Comparison of ENCODE assay signal across 8 mouse cellular contexts in genomic region chr9:15279649-15280490, GRCm38 (mm10). TPM values are rescaled to one million over a fixed set of nuclear protein-coding genes. Genes with fewer than 3 reads are reported as not detected.
DNase-seq lines count a peak whose midpoint lies in the region; ATAC-seq and TF ChIP-seq lines count a peak whose summit lies in the region.

Gene Med17 (minus strand): TSS chr9:15279931.

- H3K36me3 ChIP-seq in G1E (replicated peaks) = peaks cover 40% of the 10 kb centered on the region
- peaks cover 10% of the 10 kb centered on the region for H3K36me3 ChIP-seq in forebrain, embryonic 16.5 days (ENCODE audit: control insufficient read depth, insufficient read depth)
- peaks cover 22% of the 10 kb centered on the region for H3K36me3 ChIP-seq in lung, embryonic 14.5 days (ENCODE audit: insufficient read depth)
- H3K36me3 ChIP-seq in thymus, adult 2 months (ENCODE audit: control insufficient read depth, insufficient read depth, low read length) = peaks cover 13% of the 10 kb centered on the region

- peak within 1 kb of the TSS; percentile 83 for H3K4me2 ChIP-seq in forebrain, embryonic 16.5 days (ENCODE audit: low read length)
- peak within 1 kb of the TSS; percentile 78 for H3K4me2 ChIP-seq in lung, embryonic 14.5 days

- H3K4me1 ChIP-seq in G1E (ENCODE audit: insufficient read depth, low read depth, low read length) = peaks cover 35% of the 10 kb centered on the region
- H3K4me1 ChIP-seq in forebrain, embryonic 16.5 days (replicated peaks; ENCODE audit: control insufficient read depth, insufficient read depth, low read length) = peaks cover 20% of the 10 kb centered on the region
- H3K4me1 ChIP-seq in lung, embryonic 14.5 days (ENCODE audit: insufficient read depth) = peaks cover 9% of the 10 kb centered on the region
- H3K4me1 ChIP-seq in olfactory bulb, adult 2 months (ENCODE audit: control insufficient read depth, insufficient read depth, low read length) = no peaks in the 10 kb centered on the region
- peaks cover 5% of the 10 kb centered on the region for H3K4me1 ChIP-seq in thymus, adult 2 months (replicated peaks; ENCODE audit: control insufficient read depth, insufficient read depth, low read length)

- H3K27me3 ChIP-seq in G1E (ENCODE audit: insufficient read depth, low read length) = no peaks in the 10 kb centered on the region
- H3K27me3 ChIP-seq in forebrain, embryonic 16.5 days (replicated peaks; ENCODE audit: control insufficient read depth, insufficient read depth, low read length) = no peaks in the 10 kb centered on the region
- no peaks in the 10 kb centered on the region for H3K27me3 ChIP-seq in lung, embryonic 14.5 days (ENCODE audit: insufficient read depth, low read length)
- no peaks in the 10 kb centered on the region for H3K27me3 ChIP-seq in thymus, adult 2 months (ENCODE audit: control insufficient read depth, insufficient read depth, low read length)

- 1% methylated on average over 56 of the region's 57 CpGs for WGBS in forebrain, embryonic 16.5 days
- WGBS in lung, embryonic 14.5 days = under 1% methylated on average over 57 of the region's 57 CpGs
- 1% methylated on average over 57 of the region's 57 CpGs for WGBS in olfactory bulb, adult 2 months
- under 1% methylated on average over 57 of the region's 57 CpGs for WGBS in thymus, adult 2 months

- H3K27ac ChIP-seq in forebrain, embryonic 16.5 days (ENCODE audit: low read length) = peak within 1 kb of the TSS; percentile 86
- H3K27ac ChIP-seq in layer of hippocampus, adult 2 months = peak within 1 kb of the TSS; percentile 93
- peak within 1 kb of the TSS; percentile 79 for H3K27ac ChIP-seq in lung, embryonic 14.5 days (ENCODE audit: low read depth)
- peak within 1 kb of the TSS; percentile 63; the same call in 1 of the 2 replicates for H3K27ac ChIP-seq in olfactory bulb, adult 2 months (ENCODE audit: insufficient read depth, low read depth, low read length)
- peak within 1 kb of the TSS; percentile 8; the same call in 1 of the 2 replicates for H3K27ac ChIP-seq in thymus, adult 2 months (ENCODE audit: control insufficient read depth, insufficient read depth, low read length)

- intact Hi-C loops in heart, postnatal 36 days (cut with DNase I) = loop anchor here (1.0 to 10.0 kb wide), 2 partner anchors 26 to 245 kb away; partner anchors contain the start of genes 4931406C07Rik and Taf1d

- peak within 1 kb of the TSS; percentile 77 for H3K9ac ChIP-seq in forebrain, embryonic 16.5 days (replicated peaks; ENCODE audit: low read depth, low read length)
- peak within 1 kb of the TSS; percentile 85 for H3K9ac ChIP-seq in lung, embryonic 14.5 days

- no peak for TF ChIP-seq CTCF in G1E (IDR thresholded peaks at IDR 0.05; ENCODE audit: low read depth, low read length)
- peak; percentile 18 for TF ChIP-seq CTCF in layer of hippocampus, adult 2 months (conservative IDR thresholded peaks at IDR 0.05)
- no peak for TF ChIP-seq CTCF in lung, embryonic 14.5 days (IDR thresholded peaks at IDR 0.05; ENCODE audit: low read depth)
- TF ChIP-seq CTCF in olfactory bulb, adult 2 months (IDR thresholded peaks at IDR 0.05; ENCODE audit: insufficient read depth, low read depth, low read length) = no peak
- TF ChIP-seq CTCF in thymus, adult 2 months (IDR thresholded peaks at IDR 0.05; ENCODE audit: borderline replicate concordance, control insufficient read depth, extremely low read depth, insufficient read depth, low read length, poor library complexity) = peak; percentile 51; the same call in 1 of the 2 replicates

- peak; percentile 87 for DNase-seq in G1E (ENCODE audit: low spot score)
- DNase-seq in cerebellum, adult 18-20 months = peak; percentile 94 to 96
- peak; percentile 92 to 93 for DNase-seq in heart, postnatal 36 days
- peak; percentile 93 to 95 for DNase-seq in layer of hippocampus, adult 2 months (ENCODE audit: low spot score in 2 of 2)
- peak; percentile 98 for DNase-seq in lung, embryonic 14.5 days
- DNase-seq in thymus, adult 2 months = peak; percentile 92

- H3K4me3 ChIP-seq in G1E (ENCODE audit: low read depth, low read length) = peak within 1 kb of the TSS; percentile 84
- peak within 1 kb of the TSS; percentile 63 for H3K4me3 ChIP-seq in forebrain, embryonic 16.5 days (replicated peaks; ENCODE audit: low read length)
- peak within 1 kb of the TSS; percentile 99 for H3K4me3 ChIP-seq in layer of hippocampus, adult 2 months
- H3K4me3 ChIP-seq in lung, embryonic 14.5 days (ENCODE audit: low read depth, low read length) = peak within 1 kb of the TSS; percentile 88
- peak within 1 kb of the TSS; percentile 86 for H3K4me3 ChIP-seq in olfactory bulb, adult 2 months (ENCODE audit: insufficient read depth, low read depth, low read length)
- peak within 1 kb of the TSS; percentile 71 for H3K4me3 ChIP-seq in thymus, adult 2 months (ENCODE audit: control insufficient read depth, insufficient read depth, low read length)

- peak; percentile 87 for TF ChIP-seq POLR2A in olfactory bulb, adult 2 months (IDR thresholded peaks at IDR 0.05; ENCODE audit: insufficient read depth, low read depth, low read length)
- no peak for TF ChIP-seq POLR2A in thymus, adult 2 months (IDR thresholded peaks at IDR 0.05; ENCODE audit: control insufficient read depth, extremely low read depth, insufficient read depth, low read length, poor library complexity)

- peak; percentile 95 for ATAC-seq in G1E (ENCODE audit: extremely low read depth, insufficient number of reproducible peaks, low FRiP score, poor library complexity, severe bottlenecking)
- ATAC-seq in forebrain, embryonic 16.5 days = peak; percentile 99
- ATAC-seq in lung, embryonic 14.5 days (ENCODE audit: insufficient read depth) = peak; percentile 99

- no peaks in the 10 kb centered on the region for H3K9me3 ChIP-seq in G1E (replicated peaks)
- H3K9me3 ChIP-seq in forebrain, embryonic 16.5 days (ENCODE audit: control insufficient read depth, low read length) = no peaks in the 10 kb centered on the region
- H3K9me3 ChIP-seq in lung, embryonic 14.5 days (ENCODE audit: low read depth, low read length) = no peaks in the 10 kb centered on the region

RNA-seq across cellular contexts. Expression of gene Med17, which starts in this region (rescaled TPM):
- total RNA-seq in G1E (2014; fragmentation: Nextera tagmentation) (28.9 and 38.2 TPM in 2 replicates), G1E (2017) (56.3 and 59.6 TPM in 2 replicates)
- polyA plus RNA-seq in G1E (2012) = 15.7 and 17.0 TPM in 2 replicates
- polyA plus RNA-seq in forebrain, embryonic 16.5 days (2015; fragmentation: Nextera tagmentation; extraction: Ambion mirVana) = 34.9 and 45.8 TPM in 2 replicates
- 10 to 100 TPM; 15.0 to 17.9 TPM for total RNA-seq in heart, postnatal 36 days (2021)
- total RNA-seq in layer of hippocampus, adult 2 months (2021) = 10 to 100 TPM; 36.2 to 41.9 TPM
- 37.5 and 38.0 TPM in 2 replicates for polyA plus RNA-seq in lung, embryonic 14.5 days (2014; fragmentation: Nextera tagmentation; extraction: Ambion mirVana)
- polyA plus RNA-seq in olfactory bulb, adult 2 months (2012; ENCODE audit: insufficient read depth, insufficient read length, low replicate concordance, missing spikeins) = not detected in 2 replicates
- 50.7 and 58.8 TPM in 2 replicates for polyA plus RNA-seq in thymus, adult 2 months (2012; rRNA removed)

Comparison
In these comparisons a context has a peak if more than half of its experiments do, and no peak if none do; other contexts are left out.
1. Peak in every context shown above with its lines: DNase-seq, ATAC-seq, H3K4me3 ChIP-seq and H3K27ac ChIP-seq.
2. CTCF ChIP-seq: peak in layer of hippocampus, adult 2 months (single experiment) and thymus, adult 2 months (single experiment); none in G1E (single experiment), lung, embryonic 14.5 days (single experiment) and olfactory bulb, adult 2 months (single experiment).
3. H3K27ac ChIP-seq: peak in every context shown above with its lines; median percentile 93 in layer of hippocampus, adult 2 months; 86 in forebrain, embryonic 16.5 days; 79 in lung, embryonic 14.5 days; 63 in olfactory bulb, adult 2 months; 8 in thymus, adult 2 months.